Mouse (Mus musculus) heart, postnatal 0 days (tissue): ENCODE data around the gene Smyd3. TPM values are rescaled to one million over a fixed set of nuclear protein-coding genes. Genes with fewer than 3 reads are reported as not detected.

Experiments used
- ATAC-seq: fragments of 200-750 bp; cut with Nextera tagmentation; 2 replicates; pipeline ENCODE4 v1.8.0; 2017; ENCODE audit warnings: low read depth, moderate number of reproducible peaks, moderate library complexity; ENCODE audit not compliant: insufficient read depth
- DNase-seq: peaks from one replicate; pipeline ENCODE4 v3.0.0-alpha.2; 2016; ENCODE audit warnings: low spot score
- H3K27ac ChIP-seq: fragments of 300-500 bp; sonication (generic); 2 replicates; pipeline ENCODE4 v1.5.1; 2014; ENCODE audit warnings: low read depth, mild to moderate bottlenecking
- H3K27me3 ChIP-seq: fragments of 300-500 bp; sonication (generic); 2 replicates; pipeline ENCODE4 v1.6.1; 2014; ENCODE audit warnings: low read length, mixed read lengths; ENCODE audit not compliant: control insufficient read depth, insufficient read depth
- H3K36me3 ChIP-seq: fragments of 300-500 bp; sonication (generic); replicated peaks from 2 replicates; pipeline ENCODE4 v1.6.1; 2014; ENCODE audit warnings: low read length, mixed read lengths; ENCODE audit not compliant: control insufficient read depth, insufficient read depth
- H3K4me1 ChIP-seq: fragments of 300-500 bp; sonication (generic); 2 replicates; pipeline ENCODE4 v1.6.1; 2014; ENCODE audit warnings: antibody characterized with exemption; ENCODE audit not compliant: control insufficient read depth, insufficient read depth
- H3K4me2 ChIP-seq: fragments of 300-500 bp; sonication (generic); 2 replicates; pipeline ENCODE4 v1.6.1; 2014; ENCODE audit warnings: low read depth, mild to moderate bottlenecking, low read length, moderate library complexity
- H3K4me3 ChIP-seq: fragments of 300-500 bp; sonication (generic); 2 replicates; pipeline ENCODE4 v1.5.1; 2014; ENCODE audit warnings: low read depth, low read length
- H3K9ac ChIP-seq: fragments of 300-500 bp; sonication (generic); replicated peaks from 2 replicates; pipeline ENCODE4 v1.6.1; 2014; ENCODE audit warnings: low read depth, low read length, mixed read lengths
- H3K9me3 ChIP-seq: fragments of 300-500 bp; sonication (generic); replicated peaks from 2 replicates; pipeline ENCODE4 v1.6.1; 2016; ENCODE audit warnings: low read length; ENCODE audit not compliant: control insufficient read depth
- CTCF ChIP-seq: IDR thresholded peaks from 2 replicates; pipeline ENCODE4 v1.5.1; 2016; ENCODE audit warnings: antibody characterized with exemption, control low read depth, low read depth
- EP300 ChIP-seq: IDR thresholded peaks from 2 replicates; pipeline ENCODE4 v1.6.1; 2016; ENCODE audit warnings: antibody characterized with exemption, low read depth
- whole genome bisulfite sequencing: fragments of 180-500 bp; shearing (Covaris S2); extraction: QIAGEN DNeasy Blood & Tissue Kit; methylation state at CpG from one replicate; pipeline ENCODE4 v1.1.7; 2014; 5-methylcytosine and 5-hydroxymethylcytosine counted together
- polyA plus RNA-seq: library from polyadenylated mRNA; unstranded; fragments of >200 nt; fragmentation: Nextera tagmentation; extraction: Ambion mirVana; gene quantifications from 2 replicates; pipeline ENCODE4 v1.2.1, GENCODE M21; 2015
- total RNA-seq: library from RNA; depleted of rRNA; stranded (reverse); fragments of >200 nt; gene quantifications from 2 replicates; pipeline ENCODE4 v1.2.3, GENCODE M21; 2014; ENCODE audit warnings: low replicate concordance

Smyd3 gene
- total and polyA plus RNA-seq, 2 experiments from 2014 or later: 7.0 to 11.6 TPM

GRCm38 (mm10) chr1:179243554-179243953 is 274.3 kb downstream of the Smyd3 start:
- TF ChIP-seq EP300: no peak
- no peak for TF ChIP-seq CTCF
- WGBS: 78% methylated on average over 8 of the region's 8 CpGs
- Histone ChIP-seq H3K9me3 (no peaks in the 10 kb centered on the region), H3K4me1 (0 out of 2 replicates have a peak, but pooled peaks cover 2% of the 10 kb centered on the region), H3K9ac (no peak overlapping the region), H3K36me3 (no peaks in the 10 kb centered on the region), H3K27ac (no peak overlapping the region), H3K27me3 (no peaks in the 10 kb centered on the region), H3K4me3 (no peak overlapping the region), H3K4me2 (no peak overlapping the region)
- no peak for DNase-seq
- no peak for ATAC-seq

DNA sequence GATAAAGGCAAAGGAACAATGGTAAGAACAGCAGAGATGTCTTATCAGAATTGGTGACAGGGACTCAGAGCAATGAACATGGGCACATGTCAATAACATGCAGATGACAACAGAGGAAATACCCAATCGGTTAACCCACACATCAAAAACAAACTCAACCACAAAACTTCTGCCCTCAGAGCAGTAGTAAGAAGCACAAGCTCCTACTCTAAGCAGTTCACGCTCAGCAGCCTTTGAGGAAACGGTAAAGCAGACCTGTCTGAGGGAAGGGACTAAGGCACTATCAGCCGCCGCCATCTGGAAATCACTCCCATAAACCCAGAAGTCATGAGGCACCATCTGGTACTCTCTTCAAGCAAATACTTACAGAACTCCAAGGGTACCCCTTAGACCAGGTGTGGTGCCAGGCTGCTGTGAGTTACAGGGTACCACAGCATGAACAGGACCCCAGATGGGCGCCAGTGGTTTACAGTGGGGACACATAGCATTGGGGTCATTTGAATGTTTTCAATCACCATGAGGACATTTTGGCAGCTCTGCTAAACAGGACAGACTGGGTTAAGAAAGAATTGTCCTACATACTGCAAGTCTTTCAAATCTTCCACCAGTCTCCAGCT is 277.1 kb downstream of the Smyd3 start:
- Histone ChIP-seq H3K4me3 (no peak overlapping the region), H3K9me3 (no peaks in the 10 kb centered on the region), H3K9ac (no peak overlapping the region), H3K4me2 (no peak overlapping the region), H3K27me3 (no peaks in the 10 kb centered on the region), H3K36me3 (no peaks in the 10 kb centered on the region), H3K4me1 (no peaks in the 10 kb centered on the region), H3K27ac (no peak overlapping the region)
- 87% methylated on average over 6 of the region's 6 CpGs for WGBS
- DNase-seq: no peak
- ATAC-seq: no peak
- no peak for TF ChIP-seq EP300
- TF ChIP-seq CTCF: no peak

DNA sequence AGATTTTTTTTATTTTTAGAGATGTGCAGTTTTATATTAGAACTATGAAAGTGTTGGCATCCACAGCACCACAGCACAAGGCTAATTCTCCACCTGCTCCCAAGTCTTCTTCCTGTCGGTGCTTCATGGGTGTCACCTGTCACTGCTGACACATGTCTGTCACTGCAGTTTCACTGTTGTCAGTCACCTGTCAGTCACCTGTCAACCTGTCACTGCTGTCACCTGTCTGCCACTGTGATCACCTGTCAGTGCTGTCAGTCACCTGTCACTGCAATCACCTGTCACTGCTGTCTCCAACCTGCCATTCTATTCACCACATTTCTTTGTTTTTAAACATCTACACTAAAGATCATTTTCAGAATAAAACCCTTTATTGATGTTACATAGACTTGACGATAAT is 279.2 kb downstream of the Smyd3 start:
- H3K4me2 ChIP-seq: no peak overlapping the region

GRCm38 (mm10) chr1:179237989-179238388 is 279.9 kb downstream of the Smyd3 start:
- Histone ChIP-seq H3K27me3 (no peaks in the 10 kb centered on the region), H3K4me3 (no peak overlapping the region), H3K27ac (no peak overlapping the region), H3K4me2 (no peak overlapping the region), H3K9me3 (no peaks in the 10 kb centered on the region), H3K4me1 (no peaks in the 10 kb centered on the region), H3K36me3 (no peaks in the 10 kb centered on the region), H3K9ac (no peak overlapping the region)
- TF ChIP-seq EP300 (no peak), CTCF (no peak)
- no peak for DNase-seq
- no peak for ATAC-seq
- 54% methylated on average over 7 of the region's 7 CpGs for WGBS

More for the DNA sequence above, 279.2 kb downstream of the Smyd3 start:
- Histone ChIP-seq H3K4me3 (no peak overlapping the region), H3K27me3 (no peaks in the 10 kb centered on the region), H3K4me1 (no peaks in the 10 kb centered on the region), H3K9ac (no peak overlapping the region), H3K9me3 (no peaks in the 10 kb centered on the region), H3K27ac (no peak overlapping the region), H3K36me3 (no peaks in the 10 kb centered on the region)
- DNase-seq: no peak
- 85% methylated on average over 2 of the region's 2 CpGs for WGBS
- no peak for TF ChIP-seq CTCF
- TF ChIP-seq EP300: no peak
- ATAC-seq: no peak

DNA sequence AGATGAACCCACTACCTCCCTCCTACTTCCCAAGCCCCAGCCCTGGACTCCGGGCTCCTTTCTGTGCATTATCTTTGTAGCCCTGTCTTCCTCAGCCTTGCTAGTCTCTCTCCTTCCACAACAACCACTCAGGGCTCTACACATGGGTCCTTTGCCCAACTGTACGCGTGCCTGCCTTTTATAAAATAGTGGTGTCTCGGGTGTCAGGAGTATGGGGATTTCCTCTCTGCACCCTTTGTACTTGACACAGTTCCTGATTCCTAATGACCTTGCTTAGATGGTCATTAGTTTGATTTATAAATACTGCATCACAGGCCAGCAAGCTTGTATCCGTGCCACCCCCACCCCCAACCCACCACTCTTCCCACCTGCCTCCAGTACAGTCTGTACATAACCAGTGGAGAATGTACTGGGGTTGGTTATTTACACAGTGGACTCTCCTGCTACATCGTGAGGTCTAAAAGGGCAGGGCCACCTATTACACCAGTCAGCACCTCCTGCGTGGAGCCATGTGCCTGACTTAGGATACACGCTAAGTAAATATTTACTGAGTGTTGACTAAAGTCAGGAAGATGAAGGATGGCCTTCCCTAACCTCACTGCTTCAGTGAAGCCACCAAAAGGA is 281.5 kb downstream of the Smyd3 start:
- H3K4me2 ChIP-seq: no peak overlapping the region
- H3K9me3 ChIP-seq: no peaks in the 10 kb centered on the region
- no peak overlapping the region for H3K9ac ChIP-seq
- DNase-seq (no peak), ATAC-seq (no peak)
- H3K36me3 ChIP-seq: no peaks in the 10 kb centered on the region
- H3K27me3 ChIP-seq: no peaks in the 10 kb centered on the region
- TF ChIP-seq CTCF (no peak), EP300 (no peak)
- no peaks in the 10 kb centered on the region for H3K4me1 ChIP-seq
- no peak overlapping the region for H3K27ac ChIP-seq
- no peak overlapping the region for H3K4me3 ChIP-seq
- WGBS: 79% methylated on average over 8 of the region's 8 CpGs
